Mouse (Mus musculus): ENCODE results near the gene Cldn16. TPM values are rescaled to one million over a fixed set of nuclear protein-coding genes. Genes with fewer than 3 reads are reported as not detected.

Gene Cldn16
- total RNA-seq, 2 experiments from 2014 or later, result not detected

Other genes starting within 250 kb of the Cldn16 start
- not detected in 2 replicates for gene Cldn1, start 91.3 kb upstream of the Cldn16 start, total RNA-seq (2014; fragmentation: Nextera tagmentation)
- gene Cldn1, start 91.3 kb upstream of the Cldn16 start, total RNA-seq (2017), result 0.62 TPM in 1 of 2 replicates, not detected in the other
- gene Tmem207, start 63.6 kb downstream of the Cldn16 start, total RNA-seq (2014; fragmentation: Nextera tagmentation), result not detected in 2 replicates
- gene Tmem207, start 63.6 kb downstream of the Cldn16 start, total RNA-seq (2017), result not detected in 2 replicates
- 12.0 and 12.8 TPM in 2 replicates for gene Il1rap, start 118.6 kb downstream of the Cldn16 start, total RNA-seq (2014; fragmentation: Nextera tagmentation)
- gene Il1rap, start 118.6 kb downstream of the Cldn16 start, total RNA-seq (2017), result 18.9 and 20.3 TPM in 2 replicates